Mouse (Mus musculus) kidney, adult 2 months (tissue): ENCODE data around the gene Fli1.

Source experiments
- CTCF ChIP-seq: fragments of 200-500 bp; conservative IDR thresholded peaks from 2 replicates; pipeline ENCODE4 v1.5.1; 2011; ENCODE audit warnings: low read depth, mild to moderate bottlenecking, control low read depth, low read length, moderate library complexity, mixed read lengths; ENCODE audit not compliant: insufficient read depth, insufficient read length
- POLR2A ChIP-seq: fragments of 200-500 bp; IDR thresholded peaks from one replicate; pipeline ENCODE4 v1.6.1; 2011; ENCODE audit warnings: low read depth, low read length, control low read depth

DNA sequence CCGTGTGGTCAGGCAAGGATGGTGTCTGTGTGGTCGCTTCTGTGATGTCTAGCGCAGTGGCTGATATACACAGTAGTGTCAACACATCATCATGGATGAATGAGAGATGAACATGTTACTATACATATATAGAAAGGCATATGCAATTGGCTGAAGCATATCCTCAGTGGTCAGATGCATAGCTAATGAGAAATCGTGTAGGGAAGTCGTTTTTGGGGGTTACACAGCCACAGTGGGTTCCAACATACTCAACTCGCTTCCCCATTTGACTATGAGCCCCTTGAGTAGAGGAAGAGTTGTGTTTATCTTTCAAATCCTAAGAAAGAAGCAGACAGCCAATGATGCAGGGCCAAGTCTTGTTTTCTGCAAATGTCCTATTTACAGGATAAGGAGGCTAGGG is 149.9 kb downstream of the Fli1 start:
- no peak for TF ChIP-seq CTCF
- no peak for TF ChIP-seq POLR2A
